Mouse (Mus musculus): Measurements from ENCODE around the gene Rpl11.
"Not testable (repeated sequence)": the region's sequence is repeated elsewhere in the genome, so short reads cannot be mapped to it uniquely, and the experiment has no call there.

Gene Rpl11

GRCm38 (mm10) chr4:136053247-136053596, at the start of gene Rpl11:
Gene Rpl11, minus strand, starts transcription at chr4:136053428.
- in situ Hi-C loops (cut with MboI): no loop called here

GRCm38 (mm10) chr4:136101753-136102152, 48.5 kb upstream of the Rpl11 start:
- in situ Hi-C loops (cut with MboI): not testable (repeated sequence)

GRCm38 (mm10) chr4:136100396-136101070, 47.3 kb upstream of the Rpl11 start:
- in situ Hi-C loops (cut with MboI): no loop called here

GRCm38 (mm10) chr4:136098446-136098845, 45.2 kb upstream of the Rpl11 start:
- in situ Hi-C loops (cut with MboI): no loop called here

- in situ Hi-C loops (cut with MboI): no loop called here
Measured at GRCm38 (mm10) chr4:136096446-136097113, 43.4 kb upstream of the Rpl11 start.

GRCm38 (mm10) chr4:136095490-136096105, 42.4 kb upstream of the Rpl11 start:
- in situ Hi-C loops (cut with MboI): no loop called here

GRCm38 (mm10) chr4:136094519-136095219, 41.4 kb upstream of the Rpl11 start:
- in situ Hi-C loops (cut with MboI): no loop called here

- in situ Hi-C loops (cut with MboI): no loop called here
Measured at GRCm38 (mm10) chr4:136092498-136092897, 39.3 kb upstream of the Rpl11 start.

- in situ Hi-C loops (cut with MboI): no loop called here
Measured at GRCm38 (mm10) chr4:136091346-136091745, 38.1 kb upstream of the Rpl11 start.

- in situ Hi-C loops (cut with MboI): no loop called here
Measured at GRCm38 (mm10) chr4:136089748-136090583, 36.7 kb upstream of the Rpl11 start.

GRCm38 (mm10) chr4:136088971-136089747, 35.9 kb upstream of the Rpl11 start:
- in situ Hi-C loops (cut with MboI): no loop called here

GRCm38 (mm10) chr4:136088364-136088763, 35.1 kb upstream of the Rpl11 start:
- in situ Hi-C loops (cut with MboI): no loop called here

- in situ Hi-C loops (cut with MboI): no loop called here
Measured at GRCm38 (mm10) chr4:136087261-136087660, 34.0 kb upstream of the Rpl11 start.

- in situ Hi-C loops (cut with MboI): no loop called here
Measured at GRCm38 (mm10) chr4:136084840-136085239, 31.6 kb upstream of the Rpl11 start.

- in situ Hi-C loops (cut with MboI): no loop called here
Measured at GRCm38 (mm10) chr4:136083269-136084105, 30.3 kb upstream of the Rpl11 start.

- in situ Hi-C loops (cut with MboI): no loop called here
Measured at GRCm38 (mm10) chr4:136081729-136082128, 28.5 kb upstream of the Rpl11 start.

- in situ Hi-C loops (cut with MboI): no loop called here
Measured at GRCm38 (mm10) chr4:136078649-136079048, 25.4 kb upstream of the Rpl11 start.

GRCm38 (mm10) chr4:136076776-136077538, 23.7 kb upstream of the Rpl11 start:
- in situ Hi-C loops (cut with MboI): no loop called here

GRCm38 (mm10) chr4:136071178-136071714, 18.0 kb upstream of the Rpl11 start:
- in situ Hi-C loops (cut with MboI): loop anchor here (5.0 kb wide), 1 partner anchor 81 kb away; no protein-coding TSS in a partner anchor

Measured in mature B cell (primary cell).